Mouse (Mus musculus) heart, postnatal 0 days (tissue): ENCODE data around the gene Rbm34. TPM values are rescaled to one million over a fixed set of nuclear protein-coding genes. Genes with fewer than 3 reads are reported as not detected.

ENCODE experiments used
- ATAC-seq: fragments of 200-750 bp; cut with Nextera tagmentation; 2 replicates; pipeline ENCODE4 v1.8.0; 2017; ENCODE audit warnings: low read depth, moderate number of reproducible peaks, moderate library complexity; ENCODE audit not compliant: insufficient read depth
- DNase-seq: peaks from one replicate; pipeline ENCODE4 v3.0.0-alpha.2; 2016; ENCODE audit warnings: low spot score
- H3K27ac ChIP-seq: fragments of 300-500 bp; sonication (generic); 2 replicates; pipeline ENCODE4 v1.5.1; 2014; ENCODE audit warnings: low read depth, mild to moderate bottlenecking
- H3K27me3 ChIP-seq: fragments of 300-500 bp; sonication (generic); 2 replicates; pipeline ENCODE4 v1.6.1; 2014; ENCODE audit warnings: low read length, mixed read lengths; ENCODE audit not compliant: control insufficient read depth, insufficient read depth
- H3K36me3 ChIP-seq: fragments of 300-500 bp; sonication (generic); replicated peaks from 2 replicates; pipeline ENCODE4 v1.6.1; 2014; ENCODE audit warnings: low read length, mixed read lengths; ENCODE audit not compliant: control insufficient read depth, insufficient read depth
- H3K4me1 ChIP-seq: fragments of 300-500 bp; sonication (generic); 2 replicates; pipeline ENCODE4 v1.6.1; 2014; ENCODE audit warnings: antibody characterized with exemption; ENCODE audit not compliant: control insufficient read depth, insufficient read depth
- H3K4me2 ChIP-seq: fragments of 300-500 bp; sonication (generic); 2 replicates; pipeline ENCODE4 v1.6.1; 2014; ENCODE audit warnings: low read depth, mild to moderate bottlenecking, low read length, moderate library complexity
- H3K4me3 ChIP-seq: fragments of 300-500 bp; sonication (generic); 2 replicates; pipeline ENCODE4 v1.5.1; 2014; ENCODE audit warnings: low read depth, low read length
- H3K9ac ChIP-seq: fragments of 300-500 bp; sonication (generic); replicated peaks from 2 replicates; pipeline ENCODE4 v1.6.1; 2014; ENCODE audit warnings: low read depth, low read length, mixed read lengths
- H3K9me3 ChIP-seq: fragments of 300-500 bp; sonication (generic); replicated peaks from 2 replicates; pipeline ENCODE4 v1.6.1; 2016; ENCODE audit warnings: low read length; ENCODE audit not compliant: control insufficient read depth
- CTCF ChIP-seq: IDR thresholded peaks from 2 replicates; pipeline ENCODE4 v1.5.1; 2016; ENCODE audit warnings: antibody characterized with exemption, control low read depth, low read depth
- EP300 ChIP-seq: IDR thresholded peaks from 2 replicates; pipeline ENCODE4 v1.6.1; 2016; ENCODE audit warnings: antibody characterized with exemption, low read depth
- WGBS: fragments of 180-500 bp; shearing (Covaris S2); extraction: QIAGEN DNeasy Blood & Tissue Kit; methylation state at CpG from one replicate; pipeline ENCODE4 v1.1.7; 2014; 5-methylcytosine and 5-hydroxymethylcytosine counted together
- polyA plus RNA-seq: library from polyadenylated mRNA; unstranded; fragments of >200 nt; fragmentation: Nextera tagmentation; extraction: Ambion mirVana; gene quantifications from 2 replicates; pipeline ENCODE4 v1.2.1, GENCODE M21; 2015
- total RNA-seq: library from RNA; depleted of rRNA; stranded (reverse); fragments of >200 nt; gene quantifications from 2 replicates; pipeline ENCODE4 v1.2.3, GENCODE M21; 2014; ENCODE audit warnings: low replicate concordance

Rbm34 gene
- total and polyA plus RNA-seq, 2 experiments from 2014 or later = 1.3 to 8.8 TPM

DNA sequence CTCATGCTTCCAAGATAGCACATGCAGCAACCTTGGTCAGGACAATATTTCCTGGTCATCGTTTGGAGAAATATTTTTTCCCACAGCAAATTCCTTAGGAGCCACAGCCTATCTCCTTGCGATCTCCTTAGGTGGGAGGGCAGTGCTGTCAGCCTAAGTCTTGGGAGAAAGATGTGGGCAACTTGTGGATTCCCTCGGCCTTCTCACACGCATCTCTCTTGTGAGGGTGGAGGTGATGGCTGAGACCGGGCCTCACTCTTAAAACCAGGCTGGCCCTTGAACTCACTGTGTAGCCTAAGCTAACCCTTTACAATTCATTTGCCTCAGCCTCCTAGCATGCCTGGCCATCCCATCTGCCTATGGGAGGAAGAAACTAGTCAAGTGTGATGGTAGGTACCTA, 51.2 kb downstream of the Rbm34 start:
- Histone ChIP-seq H3K4me2 (no peak overlapping the region), H3K4me1 (peaks cover 21% of the 10 kb centered on the region), H3K9ac (no peak overlapping the region), H3K9me3 (no peaks in the 10 kb centered on the region), H3K27me3 (no peaks in the 10 kb centered on the region), H3K36me3 (no peaks in the 10 kb centered on the region), H3K27ac (peak overlapping the region; percentile 36; the same call in 1 of the 2 replicates), H3K4me3 (no peak overlapping the region)
- TF ChIP-seq CTCF (no peak), EP300 (no peak)
- ATAC-seq = no peak
- DNase-seq = no peak
- 78% methylated on average over 5 of the region's 5 CpGs for WGBS

- Histone ChIP-seq H3K27ac (peak overlapping the region; percentile 36; the same call in 1 of the 2 replicates), H3K27me3 (no peaks in the 10 kb centered on the region), H3K36me3 (no peaks in the 10 kb centered on the region), H3K4me2 (no peak overlapping the region), H3K9ac (no peak overlapping the region), H3K4me3 (no peak overlapping the region), H3K9me3 (no peaks in the 10 kb centered on the region), H3K4me1 (peaks cover 26% of the 10 kb centered on the region)
- WGBS = 68% methylated on average over 2 of the region's 2 CpGs
- ATAC-seq (no peak), DNase-seq (no peak)
- TF ChIP-seq EP300 (no peak), CTCF (no peak)
These were observed 51.6 kb downstream of the Rbm34 start for GRCm38 (mm10) chr8:126919255-126919654.

GRCm38 (mm10) chr8:126918356-126918755, 52.5 kb downstream of the Rbm34 start:
- Histone ChIP-seq H3K27ac (peak overlapping the region; percentile 84; the same call in 1 of the 2 replicates), H3K36me3 (no peaks in the 10 kb centered on the region), H3K4me1 (peaks cover 27% of the 10 kb centered on the region), H3K4me3 (no peak overlapping the region), H3K9me3 (no peaks in the 10 kb centered on the region), H3K27me3 (no peaks in the 10 kb centered on the region), H3K4me2 (no peak overlapping the region), H3K9ac (no peak overlapping the region)
- ATAC-seq (no peak), DNase-seq (no peak)
- WGBS = 86% methylated on average over 1 of the region's 1 CpGs
- no peak for TF ChIP-seq CTCF
- TF ChIP-seq EP300 = no peak

DNA sequence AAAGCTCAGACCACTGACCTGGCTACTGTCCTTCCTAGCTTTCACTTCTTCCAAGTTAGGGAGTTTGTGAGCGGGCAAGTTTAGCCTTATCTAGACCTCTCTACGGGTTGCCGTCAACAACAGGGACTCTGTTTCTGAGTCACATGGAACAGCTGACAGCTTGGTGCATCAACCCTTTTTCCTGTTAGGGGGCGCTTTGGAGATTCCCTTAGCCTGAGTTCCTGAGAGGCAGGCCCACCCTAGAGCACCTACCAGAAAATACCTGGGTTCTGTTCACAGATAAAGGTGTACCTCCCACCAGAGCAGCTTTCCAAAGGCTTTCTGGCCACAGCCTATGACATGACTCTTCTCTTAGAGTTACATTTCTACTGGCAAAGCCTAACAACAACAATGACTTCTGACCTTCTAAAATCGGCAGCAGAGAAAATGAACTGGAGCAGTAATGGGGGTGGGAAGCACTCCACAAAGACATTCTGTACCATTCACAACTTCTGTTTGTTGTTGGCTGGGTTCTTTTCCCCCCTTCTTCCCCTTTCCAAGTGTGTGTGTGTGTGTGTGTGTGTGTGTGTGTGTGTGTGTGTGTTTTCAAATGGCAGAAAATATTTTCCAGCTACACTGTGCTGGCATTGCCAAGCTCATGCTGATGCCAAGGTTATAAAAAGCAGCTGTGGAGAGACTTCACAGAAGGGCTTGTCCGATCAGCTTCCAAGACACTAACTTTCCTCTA, 53.5 kb downstream of the Rbm34 start:
- 19% methylated on average over 6 of the region's 6 CpGs for WGBS
- no peak; the same call in 1 of the 2 replicates for TF ChIP-seq CTCF
- no peak for TF ChIP-seq EP300
- DNase-seq = peak; percentile 73
- H3K9ac ChIP-seq = no peak overlapping the region
- H3K4me3 ChIP-seq = no peak overlapping the region
- H3K4me1 ChIP-seq = peaks cover 30% of the 10 kb centered on the region
- no peaks in the 10 kb centered on the region for H3K36me3 ChIP-seq
- peak; percentile 55 for ATAC-seq
- no peaks in the 10 kb centered on the region for H3K27me3 ChIP-seq
- no peak overlapping the region for H3K4me2 ChIP-seq
- peak overlapping the region; percentile 84 for H3K27ac ChIP-seq
- no peaks in the 10 kb centered on the region for H3K9me3 ChIP-seq

GRCm38 (mm10) chr8:126916611-126917010, 54.3 kb downstream of the Rbm34 start:
- no peaks in the 10 kb centered on the region for H3K36me3 ChIP-seq
- 82% methylated on average over 4 of the region's 4 CpGs for WGBS
- H3K27ac ChIP-seq = peak overlapping the region; percentile 84
- no peak overlapping the region for H3K9ac ChIP-seq
- no peak for DNase-seq
- H3K4me1 ChIP-seq = peaks cover 30% of the 10 kb centered on the region
- no peak overlapping the region for H3K4me2 ChIP-seq
- no peak for ATAC-seq
- TF ChIP-seq CTCF (no peak), EP300 (no peak)
- H3K9me3 ChIP-seq = no peaks in the 10 kb centered on the region
- no peak overlapping the region for H3K4me3 ChIP-seq
- H3K27me3 ChIP-seq = no peaks in the 10 kb centered on the region
